Mouse (Mus musculus): ENCODE measurements around the gene Ube2q1.

GRCm38 (mm10) chr3:89796358-89796757 is 22.9 kb downstream of the Ube2q1 start:
- TF ChIP-seq POLR2A (IDR thresholded peaks at IDR 0.05; ENCODE audit: insufficient read depth, low read depth, low read length): no peak
- no peak for TF ChIP-seq CTCF (IDR thresholded peaks at IDR 0.05)
